Mouse (Mus musculus): ENCODE data around the gene Ccnl2. TPM values are rescaled to one million over a fixed set of nuclear protein-coding genes. Genes with fewer than 3 reads are reported as not detected.

Gene Ccnl2
- total and polyA plus RNA-seq, 3 experiments, result 46.1 to 103 (median 48.6) TPM

GRCm38 (mm10) chr4:155779498-155779897 lies 32.8 kb upstream of the Ccnl2 start:
- H3K27me3 ChIP-seq (ENCODE audit: control insufficient read depth in 1 of 2, insufficient read depth in 2 of 2, low read length in 2 of 2), result no peaks in the 10 kb centered on the region
- TF ChIP-seq CHD1 (IDR thresholded peaks at IDR 0.05; ENCODE audit: low read depth, low read length) (no peak), MXI1 (IDR thresholded peaks at IDR 0.05; ENCODE audit: low read depth, low read length) (no peak), UBTF (IDR thresholded peaks at IDR 0.05; ENCODE audit: borderline replicate concordance, insufficient read depth, low read depth, low read length) (no peak), MAZ (IDR thresholded peaks at IDR 0.05; ENCODE audit: low read depth, low read length) (no peak), BHLHE40 (IDR thresholded peaks at IDR 0.05; ENCODE audit: borderline replicate concordance, low read depth, low read length) (no peak), ZC3H11A (IDR thresholded peaks at IDR 0.05; ENCODE audit: low read depth, low read length) (no peak), CHD2 (IDR thresholded peaks at IDR 0.05; ENCODE audit: low read length) (no peak), GATA1 (IDR thresholded peaks at IDR 0.05; ENCODE audit: low read depth, low read length) (no peak), SMC3 (IDR thresholded peaks at IDR 0.05; ENCODE audit: low read depth, low read length) (no peak), POLR2A (IDR thresholded peaks at IDR 0.05; ENCODE audit: control insufficient read depth in 1 of 2, insufficient read depth in 1 of 2, low read depth in 1 of 2, low read length in 2 of 2, poor library complexity in 1 of 2) (no peak), CTCF (IDR thresholded peaks at IDR 0.05 in 2 of 3, conservative IDR thresholded peaks at IDR 0.05 in 1 of 3; ENCODE audit: control insufficient read depth in 1 of 3, insufficient read depth in 1 of 3, low read depth in 2 of 3, low read length in 3 of 3, poor library complexity in 1 of 3, severe bottlenecking in 1 of 3) (no peak), KAT2A (conservative IDR thresholded peaks at IDR 0.05; ENCODE audit: low read depth, low read length) (no peak), GABPA (IDR thresholded peaks at IDR 0.05; ENCODE audit: low read depth, low read length) (no peak), SIN3A (IDR thresholded peaks at IDR 0.05; ENCODE audit: low read length) (no peak)
- peaks cover 0 to 10% of the 10 kb centered on the region in 2 experiments; a peak in 2 of 4 replicates for H3K36me3 ChIP-seq (ENCODE audit: control insufficient read depth in 1 of 2, insufficient read depth in 2 of 2, low read length in 2 of 2)
- no peak overlapping the region for H3K9ac ChIP-seq (ENCODE audit: control insufficient read depth, low read depth, low read length, poor library complexity, severe bottlenecking)
- peaks cover 10 to 22% of the 10 kb centered on the region in 2 experiments for H3K4me1 ChIP-seq (ENCODE audit: control insufficient read depth in 1 of 2, insufficient read depth in 2 of 2, low read length in 2 of 2)
- H3K79me2 ChIP-seq (ENCODE audit: control insufficient read depth, insufficient read depth, low read length, poor library complexity), result no peaks in the 10 kb centered on the region; the same call in 1 of the 2 replicates
- no peak overlapping the region for H3K27ac ChIP-seq (ENCODE audit: control insufficient read depth, low read depth, low read length)
- H3K9me3 ChIP-seq (replicated peaks; ENCODE audit: insufficient read depth, low read length), result no peaks in the 10 kb centered on the region
- no peak overlapping the region for H3K4me3 ChIP-seq (ENCODE audit: control insufficient read depth in 1 of 2, insufficient read depth in 1 of 2, low read depth in 2 of 2, low read length in 2 of 2)
- no peak for DNase-seq (ENCODE audit: low read depth, low spot score)

GRCm38 (mm10) chr4:155780895-155781294 lies 31.4 kb upstream of the Ccnl2 start:
- Histone ChIP-seq H3K27ac (ENCODE audit: control insufficient read depth, low read depth, low read length) (no peak overlapping the region), H3K4me3 (ENCODE audit: control insufficient read depth in 1 of 2, insufficient read depth in 1 of 2, low read depth in 2 of 2, low read length in 2 of 2) (no peak overlapping the region), H3K27me3 (ENCODE audit: control insufficient read depth in 1 of 2, insufficient read depth in 2 of 2, low read length in 2 of 2) (no peaks in the 10 kb centered on the region), H3K4me1 (ENCODE audit: control insufficient read depth in 1 of 2, insufficient read depth in 2 of 2, low read length in 2 of 2) (peaks cover 18 to 24% of the 10 kb centered on the region in 2 experiments), H3K36me3 (ENCODE audit: control insufficient read depth in 1 of 2, insufficient read depth in 2 of 2, low read length in 2 of 2) (peaks cover 0 to 16% of the 10 kb centered on the region in 2 experiments; a peak in 2 of 4 replicates), H3K79me2 (ENCODE audit: control insufficient read depth, insufficient read depth, low read length, poor library complexity) (no peaks in the 10 kb centered on the region; the same call in 1 of the 2 replicates), H3K9ac (ENCODE audit: control insufficient read depth, low read depth, low read length, poor library complexity, severe bottlenecking) (no peak overlapping the region), H3K9me3 (replicated peaks; ENCODE audit: insufficient read depth, low read length) (no peaks in the 10 kb centered on the region)
- TF ChIP-seq USF2 (IDR thresholded peaks at IDR 0.05; ENCODE audit: borderline replicate concordance in 1 of 2, insufficient read depth in 1 of 2, low read depth in 1 of 2, low read length in 2 of 2) (no peak), ZC3H11A (IDR thresholded peaks at IDR 0.05; ENCODE audit: low read depth, low read length) (no peak), MXI1 (IDR thresholded peaks at IDR 0.05; ENCODE audit: low read depth, low read length) (no peak), POLR2AphosphoS5 (IDR thresholded peaks at IDR 0.05; ENCODE audit: borderline replicate concordance, low read depth, low read length) (no peak), MAZ (IDR thresholded peaks at IDR 0.05; ENCODE audit: low read depth, low read length) (no peak), TCF12 (IDR thresholded peaks at IDR 0.05; ENCODE audit: low read depth, low read length) (no peak), MYC (IDR thresholded peaks at IDR 0.05; ENCODE audit: low read depth, low read length) (no peak), NRF1 (IDR thresholded peaks at IDR 0.05; ENCODE audit: insufficient read depth, low read depth, low read length, poor library complexity, severe bottlenecking) (no peak), POLR2A (IDR thresholded peaks at IDR 0.05; ENCODE audit: control insufficient read depth in 1 of 2, insufficient read depth in 1 of 2, low read depth in 1 of 2, low read length in 2 of 2, poor library complexity in 1 of 2) (no peak), SIN3A (IDR thresholded peaks at IDR 0.05; ENCODE audit: low read length) (no peak), RCOR1 (IDR thresholded peaks at IDR 0.05; ENCODE audit: low read depth, low read length) (no peak), NELFE (IDR thresholded peaks at IDR 0.05; ENCODE audit: low read depth, low read length) (no peak), SMC3 (IDR thresholded peaks at IDR 0.05; ENCODE audit: low read depth, low read length) (no peak), USF1 (IDR thresholded peaks at IDR 0.05; ENCODE audit: low read depth, low read length) (no peak)
- no peak for DNase-seq (ENCODE audit: low read depth, low spot score)

Measured in MEL (cell line).